Mouse (Mus musculus): ENCODE measurements at regions not wholly inside any gene's neighbourhood (a gene's known extent, or its start where the extent isn't known, plus 50 kb on each side); places are given as distances from the start of the nearest gene placed in this dataset.

DNA sequence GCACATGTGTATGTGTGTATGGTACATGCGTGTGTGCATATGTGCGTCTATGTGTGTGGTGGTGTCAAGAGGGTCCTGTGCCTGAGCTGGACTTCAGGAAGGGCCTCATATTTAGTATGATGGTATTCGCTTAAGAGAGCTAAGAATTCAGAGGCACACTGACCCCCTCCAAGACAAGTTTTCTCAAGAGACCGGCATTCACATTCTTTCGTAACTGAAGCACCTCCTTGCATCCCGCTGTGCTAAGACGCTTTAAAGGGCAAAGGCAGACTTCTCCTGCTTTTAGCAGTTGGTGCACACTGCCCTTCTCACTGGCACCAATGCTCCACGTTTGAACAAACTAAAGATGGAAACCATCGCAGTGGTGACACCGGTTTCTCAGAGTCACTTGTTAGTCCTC lies 110.3 kb upstream of the Shb start:
- TF ChIP-seq POLR2A (IDR thresholded peaks at IDR 0.05; ENCODE audit: low read depth, low read length) (no peak), CTCF (IDR thresholded peaks at IDR 0.05; ENCODE audit: extremely low read depth, insufficient read length, insufficient replicate concordance, low read depth, low read length) (no peak)
